Mouse (Mus musculus) spleen, adult 2 months (tissue): ENCODE measurements around the gene Gdpd5. TPM values are rescaled to one million over a fixed set of nuclear protein-coding genes. Genes with fewer than 3 reads are reported as not detected.

Source experiments
- DNase-seq, 2 experiments: peaks; one replicate each; pipeline versions ENCODE4 v3.0.0 to v3.0.0-alpha.2; 2012 to 2021; ENCODE audit warnings: low spot score in 2 of 2, low read depth in 1 of 2
- H3K27ac ChIP-seq: fragments of 200-500 bp; 2 replicates; pipeline ENCODE4 v1.5.1; 2012; ENCODE audit warnings: low read length, inconsistent platforms; ENCODE audit not compliant: insufficient read depth
- H3K27me3 ChIP-seq: fragments of 200-500 bp; 2 replicates; pipeline ENCODE4 v1.6.1; 2012; ENCODE audit warnings: mild to moderate bottlenecking, moderate library complexity, low read length, inconsistent platforms; ENCODE audit not compliant: control insufficient read depth, insufficient read depth
- H3K36me3 ChIP-seq: fragments of 200-500 bp; 2 replicates; pipeline ENCODE4 v1.6.1; 2012; ENCODE audit warnings: mild to moderate bottlenecking, low read length, inconsistent platforms; ENCODE audit not compliant: control insufficient read depth, insufficient read depth
- H3K4me1 ChIP-seq: fragments of 200-500 bp; 2 replicates; pipeline ENCODE4 v1.6.1; 2011; ENCODE audit warnings: inconsistent platforms; ENCODE audit not compliant: control insufficient read depth, insufficient read depth, insufficient read length
- H3K4me3 ChIP-seq: fragments of 200-500 bp; 2 replicates; pipeline ENCODE4 v1.5.1; 2011; ENCODE audit warnings: mild to moderate bottlenecking, inconsistent platforms; ENCODE audit not compliant: insufficient read depth, insufficient read length; ENCODE audit errors: extremely low read depth
- CTCF ChIP-seq: fragments of 200-500 bp; IDR thresholded peaks from 2 replicates; pipeline ENCODE4 v1.5.1; 2011; ENCODE audit warnings: mild to moderate bottlenecking, inconsistent platforms; ENCODE audit not compliant: insufficient read depth, insufficient read length, insufficient replicate concordance; ENCODE audit errors: extremely low read depth
- POLR2A ChIP-seq: fragments of 200-500 bp; IDR thresholded peaks from 2 replicates; pipeline ENCODE4 v1.6.1; 2011; ENCODE audit warnings: low read depth, low read length, inconsistent platforms
- WGBS: fragments of 180-500 bp; shearing (Covaris S2); methylation state at CpG from one replicate; pipeline ENCODE4 v1.1.7; 2018; 5-methylcytosine and 5-hydroxymethylcytosine counted together
- polyA plus RNA-seq: library from polyadenylated mRNA; depleted of rRNA; stranded (reverse); fragments of >200 nt; gene quantifications from 2 replicates; pipeline ENCODE4 v1.2.3, GENCODE M21; 2012

The Gdpd5 gene
- polyA plus RNA-seq, 1 experiment: 12.0 TPM

GRCm38 (mm10) chr7:99471578-99471977 lies 90.4 kb downstream of the Gdpd5 start:
- no peak overlapping the region for H3K27ac ChIP-seq
- H3K4me1 ChIP-seq: peaks cover 14% of the 10 kb centered on the region
- no peaks in the 10 kb centered on the region; the same call in 1 of the 2 replicates for H3K27me3 ChIP-seq
- WGBS: 91% methylated on average over 18 of the region's 18 CpGs
- DNase-seq: no peak
- H3K36me3 ChIP-seq: peaks cover 8% of the 10 kb centered on the region
- no peak for TF ChIP-seq CTCF
- no peak for TF ChIP-seq POLR2A
- no peak overlapping the region for H3K4me3 ChIP-seq

DNA sequence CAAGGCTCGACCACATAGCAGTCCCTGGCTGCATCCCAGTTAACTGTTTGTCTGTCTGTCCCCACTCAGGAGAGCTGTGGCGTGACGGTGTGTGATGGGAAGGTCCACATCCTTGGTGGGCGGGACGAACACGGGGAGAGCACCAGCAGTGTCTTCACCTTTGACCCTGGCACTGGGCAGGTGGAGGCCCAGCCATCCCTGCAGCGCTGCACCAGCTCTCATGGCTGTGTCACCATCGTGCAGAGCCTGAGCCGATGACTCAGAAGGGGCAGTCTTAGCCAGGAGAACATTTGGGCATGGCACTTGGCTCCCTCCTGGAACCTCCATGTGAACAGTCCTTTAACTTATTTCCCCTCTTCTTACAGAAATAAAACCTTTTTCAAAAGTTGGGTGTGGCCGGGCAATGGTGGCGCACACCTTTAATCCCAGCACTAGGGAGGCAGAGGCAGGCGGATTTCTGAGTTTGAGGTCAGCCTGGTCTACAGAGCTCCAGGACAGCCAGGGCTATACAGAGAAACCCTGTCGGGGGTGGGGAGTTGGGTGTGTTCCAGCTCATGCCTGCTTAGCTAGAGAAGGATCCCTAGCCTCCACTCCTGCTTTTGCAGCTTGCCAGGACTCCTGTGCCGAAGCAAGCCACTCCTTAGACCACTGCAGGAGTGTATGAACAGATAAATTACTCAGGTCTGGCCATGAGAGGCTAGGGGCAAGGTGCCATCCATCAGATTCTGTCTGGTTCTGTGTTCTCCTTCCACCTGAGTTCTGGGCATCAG lies 92.6 kb downstream of the Gdpd5 start:
- H3K4me1 ChIP-seq: peaks cover 4% of the 10 kb centered on the region
- whole genome bisulfite sequencing: 88% methylated on average over 14 of the region's 14 CpGs

GRCm38 (mm10) chr7:99474836-99475561 lies 93.8 kb downstream of the Gdpd5 start:
- no peak for DNase-seq
- TF ChIP-seq POLR2A (no peak), CTCF (no peak)
- Histone ChIP-seq H3K27me3 (no peaks in the 10 kb centered on the region), H3K4me1 (no peaks in the 10 kb centered on the region; the same call in 1 of the 2 replicates), H3K27ac (no peak overlapping the region), H3K4me3 (no peak overlapping the region), H3K36me3 (peaks cover 26% of the 10 kb centered on the region)
- WGBS: 81% methylated on average over 12 of the region's 12 CpGs

More for the DNA sequence above, 92.6 kb downstream of the Gdpd5 start:
- TF ChIP-seq POLR2A (no peak), CTCF (no peak)
- peaks cover 18% of the 10 kb centered on the region for H3K36me3 ChIP-seq
- no peak for DNase-seq
- no peak overlapping the region for H3K27ac ChIP-seq
- no peak overlapping the region for H3K4me3 ChIP-seq
- no peaks in the 10 kb centered on the region for H3K27me3 ChIP-seq

- Histone ChIP-seq H3K27ac (no peak overlapping the region), H3K36me3 (peaks cover 31% of the 10 kb centered on the region)
These were observed 94.3 kb downstream of the Gdpd5 start for GRCm38 (mm10) chr7:99475562-99475911.

GRCm38 (mm10) chr7:99476558-99477114 lies 95.4 kb downstream of the Gdpd5 start:
- no peak overlapping the region for H3K27ac ChIP-seq
- no peaks in the 10 kb centered on the region for H3K4me1 ChIP-seq
- no peak for TF ChIP-seq CTCF
- TF ChIP-seq POLR2A: no peak
- no peak overlapping the region for H3K4me3 ChIP-seq
- H3K36me3 ChIP-seq: peaks cover 41% of the 10 kb centered on the region
- DNase-seq: no peak
- 85% methylated on average over 3 of the region's 3 CpGs for WGBS
- no peaks in the 10 kb centered on the region for H3K27me3 ChIP-seq

More at GRCm38 (mm10) chr7:99475562-99475911, 94.3 kb downstream of the Gdpd5 start:
- H3K4me1 ChIP-seq: no peaks in the 10 kb centered on the region
- TF ChIP-seq CTCF (no peak), POLR2A (no peak)
- no peaks in the 10 kb centered on the region for H3K27me3 ChIP-seq
- 83% methylated on average over 2 of the region's 2 CpGs for WGBS
- no peak for DNase-seq
- no peak overlapping the region for H3K4me3 ChIP-seq

DNA sequence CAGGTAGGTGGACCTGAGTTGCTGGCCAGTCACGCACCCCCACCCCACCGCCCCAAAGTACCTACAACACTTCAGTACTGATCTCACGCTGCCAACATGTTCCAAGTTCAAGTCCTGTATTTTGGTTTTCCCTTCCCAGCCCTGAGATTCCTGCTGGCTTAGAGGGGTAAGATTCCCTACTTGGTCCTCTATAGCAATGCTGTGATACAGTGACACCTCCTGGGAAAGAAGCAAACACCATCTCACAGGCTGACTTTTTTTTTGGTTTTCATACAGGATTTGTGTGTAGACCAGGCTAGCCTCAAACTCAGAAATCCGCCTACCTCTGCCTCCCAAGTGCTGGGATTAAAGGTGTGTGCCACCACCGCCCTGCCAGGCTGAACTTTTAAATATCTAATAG lies 96.0 kb downstream of the Gdpd5 start:
- Histone ChIP-seq H3K27ac (no peak overlapping the region), H3K27me3 (no peaks in the 10 kb centered on the region), H3K36me3 (peaks cover 46% of the 10 kb centered on the region), H3K4me1 (no peaks in the 10 kb centered on the region; the same call in 1 of the 2 replicates), H3K4me3 (no peak overlapping the region)
- 94% methylated on average over 5 of the region's 5 CpGs for WGBS
- TF ChIP-seq CTCF: no peak
- no peak for TF ChIP-seq POLR2A
- DNase-seq: no peak
